Mouse (Mus musculus): ENCODE measurements around the gene Lrp1. TPM values are rescaled to one million over a fixed set of nuclear protein-coding genes. Genes with fewer than 3 reads are reported as not detected.

Lrp1 gene
- polyA plus RNA-seq, 1 experiment from 2014 or later = 31.2 TPM

- ATAC-seq (replicated peaks; ENCODE audit: insufficient number of reproducible peaks, insufficient read depth, low FRiP score, low read depth) = peak; percentile 37; the same call in 1 of the 2 replicates
- Histone ChIP-seq H3K9ac (peak overlapping the region; percentile 69), H3K4me3 (peak overlapping the region; percentile 62), H3K4me2 (peak overlapping the region; percentile 89), H3K9me3 (replicated peaks) (no peaks in the 10 kb centered on the region), H3K4me1 (replicated peaks) (peaks cover 40% of the 10 kb centered on the region), H3K27ac (peak overlapping the region; percentile 92), H3K36me3 (no peaks in the 10 kb centered on the region), H3K27me3 (peaks cover 2% of the 10 kb centered on the region; the same call in 1 of the 2 replicates)
- WGBS = 2% methylated on average over 13 of the region's 13 CpGs
These were observed 1.1 kb upstream of the Lrp1 start for GRCm38 (mm10) chr10:127622057-127622392.

DNA sequence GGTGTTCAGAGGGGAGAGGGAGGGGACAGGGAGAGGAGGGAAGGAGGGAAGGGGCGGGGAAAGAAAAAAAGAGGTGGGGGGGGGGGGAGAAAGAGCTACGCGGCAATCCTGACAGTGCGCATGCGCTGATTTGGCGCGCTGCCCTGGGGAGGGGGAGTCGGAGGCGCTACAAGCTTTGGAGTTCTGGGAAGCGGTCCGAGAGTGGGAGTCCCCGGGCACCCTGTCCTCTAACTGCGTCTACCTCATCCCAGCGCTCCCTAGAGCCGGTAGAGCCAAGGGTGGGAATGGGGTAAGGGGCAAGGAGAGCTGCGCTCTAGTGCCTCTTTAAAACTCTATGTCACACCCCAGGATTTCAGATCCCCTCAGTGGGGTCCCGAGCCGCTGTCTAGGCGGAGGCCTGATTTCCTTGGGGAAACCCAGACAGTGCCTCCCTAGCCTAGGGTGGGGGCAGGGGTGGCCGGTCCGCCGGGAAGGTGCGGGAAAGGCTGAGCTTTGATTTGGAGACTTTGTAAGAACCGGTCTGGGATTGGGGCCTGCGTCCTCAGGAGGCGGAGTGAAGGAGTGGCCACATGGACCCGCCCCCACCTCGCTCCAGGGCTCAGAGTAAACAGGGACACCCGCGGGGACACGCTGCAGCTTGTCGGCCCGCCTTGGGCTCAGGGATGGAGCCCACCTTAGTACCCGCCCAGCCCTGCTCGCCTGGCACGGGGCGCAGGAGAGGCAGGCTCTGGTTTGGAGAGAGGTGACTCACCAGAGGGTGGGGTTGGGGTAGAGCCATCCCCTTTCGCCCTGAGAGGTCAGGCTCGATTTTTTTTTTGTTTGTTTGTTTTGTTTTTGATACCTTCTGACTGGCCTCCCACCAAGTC is 476 bp upstream of the Lrp1 start:
- H3K27me3 ChIP-seq = peaks cover 2% of the 10 kb centered on the region; the same call in 1 of the 2 replicates
- peak overlapping the region; percentile 92 for H3K27ac ChIP-seq
- H3K4me1 ChIP-seq (replicated peaks) = peaks cover 45% of the 10 kb centered on the region
- H3K9me3 ChIP-seq (replicated peaks) = no peaks in the 10 kb centered on the region
- peak overlapping the region; percentile 69 for H3K9ac ChIP-seq
- ATAC-seq (replicated peaks; ENCODE audit: insufficient number of reproducible peaks, insufficient read depth, low FRiP score, low read depth) = peak; percentile 87
- peak overlapping the region; percentile 89 for H3K4me2 ChIP-seq
- under 1% methylated on average over 36 of the region's 39 CpGs for WGBS
- peak overlapping the region; percentile 62 for H3K4me3 ChIP-seq
- no peaks in the 10 kb centered on the region for H3K36me3 ChIP-seq

GRCm38 (mm10) chr10:127619941-127620405 is 975 bp downstream of the Lrp1 start:
- no peaks in the 10 kb centered on the region for H3K9me3 ChIP-seq (replicated peaks)
- peak overlapping the region; percentile 92 for H3K27ac ChIP-seq
- H3K4me3 ChIP-seq = peak overlapping the region; percentile 62
- no peak for ATAC-seq (replicated peaks; ENCODE audit: insufficient number of reproducible peaks, insufficient read depth, low FRiP score, low read depth)
- WGBS = 11% methylated on average over 12 of the region's 12 CpGs
- peak overlapping the region; percentile 89 for H3K4me2 ChIP-seq
- H3K36me3 ChIP-seq = no peaks in the 10 kb centered on the region
- peaks cover 59% of the 10 kb centered on the region for H3K4me1 ChIP-seq (replicated peaks)
- H3K9ac ChIP-seq = peak overlapping the region; percentile 69
- H3K27me3 ChIP-seq = peaks cover 2% of the 10 kb centered on the region; the same call in 1 of the 2 replicates

DNA sequence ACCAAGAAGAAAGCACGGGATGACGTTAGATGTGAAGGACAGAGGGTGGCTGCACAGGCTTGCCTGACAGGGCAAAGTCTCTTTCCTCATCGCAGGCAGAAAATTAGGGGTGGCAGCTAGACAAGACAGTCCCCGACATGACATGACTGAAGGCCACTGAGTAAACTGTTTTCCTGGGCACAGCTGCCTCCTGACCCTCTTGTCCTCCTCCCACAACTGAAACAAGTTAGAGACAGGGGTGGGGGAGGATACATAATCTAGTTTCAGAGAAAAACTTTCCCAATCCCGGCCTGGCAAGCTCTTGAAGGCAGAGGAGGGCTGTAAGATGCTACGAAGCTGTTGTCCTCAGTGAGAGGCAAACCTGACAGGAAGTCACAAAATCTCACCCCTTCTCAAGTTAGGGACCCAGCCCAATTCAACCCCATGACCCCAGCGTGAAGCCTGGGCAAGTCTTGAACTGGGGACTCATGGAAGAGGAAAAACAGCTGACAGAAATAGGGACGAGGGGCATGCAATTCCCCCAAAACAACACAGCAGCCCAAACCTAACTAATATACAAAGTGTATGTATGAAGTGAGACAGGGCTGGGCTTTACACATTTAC is 1.7 kb downstream of the Lrp1 start:
- Histone ChIP-seq H3K9me3 (replicated peaks) (no peaks in the 10 kb centered on the region), H3K4me2 (peak overlapping the region; percentile 89), H3K4me1 (replicated peaks) (peaks cover 67% of the 10 kb centered on the region), H3K9ac (0 out of 2 replicates have a peak overlapping the region, but pooled peaks have one; percentile 12), H3K4me3 (peak overlapping the region; percentile 62), H3K27me3 (peaks cover 2% of the 10 kb centered on the region; the same call in 1 of the 2 replicates), H3K27ac (peak overlapping the region; percentile 92), H3K36me3 (no peaks in the 10 kb centered on the region)
- no peak for ATAC-seq (replicated peaks; ENCODE audit: insufficient number of reproducible peaks, insufficient read depth, low FRiP score, low read depth)
- WGBS = 44% methylated on average over 8 of the region's 8 CpGs

DNA sequence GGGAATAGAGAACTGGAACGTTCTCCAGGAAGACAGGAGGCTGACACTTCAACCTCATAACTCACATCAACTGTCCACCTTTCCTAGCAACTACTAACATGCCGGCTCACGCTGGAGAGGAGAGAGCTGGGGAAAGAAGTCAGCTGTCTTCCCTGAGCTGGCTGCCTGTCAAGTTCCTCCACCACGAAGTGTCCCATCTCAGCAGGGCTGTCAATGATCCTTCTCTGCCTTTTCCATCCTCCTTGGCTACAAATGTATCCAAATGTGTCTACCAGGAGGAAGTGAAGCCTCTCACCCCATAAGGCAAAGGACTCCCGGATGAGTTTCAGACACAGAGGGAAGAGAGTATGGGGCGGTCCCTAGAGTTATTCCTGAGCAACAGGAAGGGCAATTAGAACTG is 2.8 kb downstream of the Lrp1 start:
- Histone ChIP-seq H3K27me3 (peaks cover 2% of the 10 kb centered on the region; the same call in 1 of the 2 replicates), H3K4me2 (peak overlapping the region; percentile 89), H3K9me3 (replicated peaks) (no peaks in the 10 kb centered on the region), H3K4me3 (peak overlapping the region; percentile 62), H3K27ac (peak overlapping the region; percentile 43), H3K9ac (no peak overlapping the region), H3K4me1 (replicated peaks) (peaks cover 72% of the 10 kb centered on the region), H3K36me3 (no peaks in the 10 kb centered on the region)
- ATAC-seq (replicated peaks; ENCODE audit: insufficient number of reproducible peaks, insufficient read depth, low FRiP score, low read depth) = no peak
- 26% methylated on average over 6 of the region's 6 CpGs for WGBS

DNA sequence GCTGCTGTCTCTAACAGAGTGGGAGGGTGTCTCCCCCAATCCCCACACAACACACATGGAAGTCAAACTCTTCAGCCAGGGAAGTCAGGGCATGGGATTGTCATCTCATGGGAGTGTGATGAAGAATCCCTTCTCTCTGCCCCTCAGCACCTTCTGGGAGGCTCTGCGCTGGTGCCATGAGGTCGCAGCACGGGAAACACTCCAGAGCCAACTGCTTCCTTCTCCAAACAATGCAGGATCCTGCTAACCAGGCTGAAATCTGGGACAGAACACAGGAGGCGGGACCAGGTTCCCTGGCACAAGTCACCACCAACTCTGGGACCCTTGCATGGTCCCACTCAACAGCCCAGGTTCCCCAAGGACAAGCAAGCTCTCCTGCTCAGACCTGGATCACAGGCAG is 3.7 kb downstream of the Lrp1 start:
- no peaks in the 10 kb centered on the region for H3K9me3 ChIP-seq (replicated peaks)
- peaks cover 2% of the 10 kb centered on the region; the same call in 1 of the 2 replicates for H3K27me3 ChIP-seq
- no peak overlapping the region for H3K4me3 ChIP-seq
- H3K36me3 ChIP-seq = no peaks in the 10 kb centered on the region
- no peak for ATAC-seq (replicated peaks; ENCODE audit: insufficient number of reproducible peaks, insufficient read depth, low FRiP score, low read depth)
- no peak overlapping the region for H3K9ac ChIP-seq
- 49% methylated on average over 4 of the region's 4 CpGs for WGBS
- H3K4me2 ChIP-seq = no peak overlapping the region
- peak overlapping the region; percentile 16; the same call in 1 of the 2 replicates for H3K27ac ChIP-seq
- H3K4me1 ChIP-seq (replicated peaks) = peaks cover 70% of the 10 kb centered on the region

DNA sequence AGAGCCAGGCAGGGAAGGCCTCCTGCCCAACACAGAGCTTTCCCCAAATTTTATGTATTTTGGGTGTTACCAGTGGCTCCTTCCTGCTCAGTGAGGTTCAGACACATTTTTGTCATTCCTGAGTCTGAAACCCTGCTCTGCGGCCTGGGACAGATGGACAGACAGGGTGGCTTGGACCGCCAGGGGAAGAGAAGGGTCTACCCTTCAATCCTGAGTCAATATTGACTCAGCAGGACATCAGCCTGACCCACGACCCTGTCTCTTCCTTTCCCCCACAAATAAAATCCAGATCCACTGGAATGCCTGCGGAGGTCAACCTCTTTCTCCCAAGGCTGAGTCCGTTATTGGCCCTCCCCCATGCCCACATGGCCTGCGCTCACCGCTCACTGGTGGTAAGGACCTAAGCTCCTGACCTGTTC is 4.7 kb downstream of the Lrp1 start:
- no peak overlapping the region; the same call in 1 of the 2 replicates for H3K9ac ChIP-seq
- H3K27ac ChIP-seq = peak overlapping the region; percentile 72
- H3K4me2 ChIP-seq = no peak overlapping the region
- 50% methylated on average over 7 of the region's 7 CpGs for WGBS
- peaks cover 5% of the 10 kb centered on the region; the same call in 1 of the 2 replicates for H3K36me3 ChIP-seq
- peaks cover 66% of the 10 kb centered on the region for H3K4me1 ChIP-seq (replicated peaks)
- no peak for ATAC-seq (replicated peaks; ENCODE audit: insufficient number of reproducible peaks, insufficient read depth, low FRiP score, low read depth)
- no peaks in the 10 kb centered on the region for H3K9me3 ChIP-seq (replicated peaks)
- H3K4me3 ChIP-seq = no peak overlapping the region
- H3K27me3 ChIP-seq = peaks cover 2% of the 10 kb centered on the region; the same call in 1 of the 2 replicates

GRCm38 (mm10) chr10:127615591-127615990 is 5.4 kb downstream of the Lrp1 start:
- no peak for ATAC-seq (replicated peaks; ENCODE audit: insufficient number of reproducible peaks, insufficient read depth, low FRiP score, low read depth)
- peaks cover 63% of the 10 kb centered on the region for H3K4me1 ChIP-seq (replicated peaks)

GRCm38 (mm10) chr10:127615034-127615374 is 5.9 kb downstream of the Lrp1 start:
- Histone ChIP-seq H3K4me3 (no peak overlapping the region), H3K4me1 (replicated peaks) (peaks cover 59% of the 10 kb centered on the region)

More at GRCm38 (mm10) chr10:127615591-127615990, 5.4 kb downstream of the Lrp1 start:
- no peaks in the 10 kb centered on the region for H3K9me3 ChIP-seq (replicated peaks)
- no peak overlapping the region for H3K9ac ChIP-seq
- H3K4me3 ChIP-seq = no peak overlapping the region
- WGBS = 60% methylated on average over 3 of the region's 3 CpGs
- peaks cover 2% of the 10 kb centered on the region; the same call in 1 of the 2 replicates for H3K27me3 ChIP-seq
- peak overlapping the region; percentile 72 for H3K27ac ChIP-seq
- peak overlapping the region; percentile 11; the same call in 1 of the 2 replicates for H3K4me2 ChIP-seq
- H3K36me3 ChIP-seq = peaks cover 6% of the 10 kb centered on the region; the same call in 1 of the 2 replicates

GRCm38 (mm10) chr10:127614236-127615033 is 6.5 kb downstream of the Lrp1 start:
- no peak overlapping the region for H3K9ac ChIP-seq
- peak overlapping the region; percentile 72 for H3K27ac ChIP-seq
- H3K9me3 ChIP-seq (replicated peaks) = no peaks in the 10 kb centered on the region
- peak; percentile 59 for ATAC-seq (replicated peaks; ENCODE audit: insufficient number of reproducible peaks, insufficient read depth, low FRiP score, low read depth)
- H3K27me3 ChIP-seq = peaks cover 2% of the 10 kb centered on the region; the same call in 1 of the 2 replicates
- peaks cover 54% of the 10 kb centered on the region for H3K4me1 ChIP-seq (replicated peaks)
- peaks cover 6% of the 10 kb centered on the region; the same call in 1 of the 2 replicates for H3K36me3 ChIP-seq
- H3K4me2 ChIP-seq = peak overlapping the region; percentile 28
- 38% methylated on average over 12 of the region's 12 CpGs for WGBS
- H3K4me3 ChIP-seq = no peak overlapping the region

More at GRCm38 (mm10) chr10:127615034-127615374, 5.9 kb downstream of the Lrp1 start:
- ATAC-seq (replicated peaks; ENCODE audit: insufficient number of reproducible peaks, insufficient read depth, low FRiP score, low read depth) = 0 out of 2 replicates have a peak, but pooled peaks have one; percentile 5
- WGBS = 49% methylated on average over 2 of the region's 2 CpGs
- Histone ChIP-seq H3K27ac (peak overlapping the region; percentile 72), H3K9ac (no peak overlapping the region), H3K9me3 (replicated peaks) (no peaks in the 10 kb centered on the region), H3K27me3 (peaks cover 2% of the 10 kb centered on the region; the same call in 1 of the 2 replicates), H3K36me3 (peaks cover 6% of the 10 kb centered on the region; the same call in 1 of the 2 replicates), H3K4me2 (0 out of 2 replicates have a peak overlapping the region, but pooled peaks have one; percentile 28)

All from heart, embryonic 15.5 days (tissue).